Mouse (Mus musculus): ENCODE measurements at regions not wholly inside any gene's neighbourhood (a gene's known extent, or its start where the extent isn't known, plus 50 kb on each side); places are given as distances from the start of the nearest gene placed in this dataset.

GRCm38 (mm10) chr4:131188066-131188465 lies 243.9 kb downstream of the Matn1 start:
- no peak overlapping the region for H3K27ac ChIP-seq (ENCODE audit: insufficient read depth, low read length)
- no peaks in the 10 kb centered on the region for H3K36me3 ChIP-seq (ENCODE audit: control insufficient read depth, insufficient read depth, low read length, poor library complexity, severe bottlenecking)
- no peaks in the 10 kb centered on the region; the same call in 1 of the 2 replicates for H3K27me3 ChIP-seq (ENCODE audit: control insufficient read depth, insufficient read depth, low read length, poor library complexity, severe bottlenecking)
- TF ChIP-seq CTCF (IDR thresholded peaks at IDR 0.05; ENCODE audit: low read depth, low read length) (no peak), POLR2A (IDR thresholded peaks at IDR 0.05; ENCODE audit: insufficient read depth, low read length) (no peak)
- no peaks in the 10 kb centered on the region for H3K4me1 ChIP-seq (ENCODE audit: control insufficient read depth, insufficient read depth, low read length)
- H3K9ac ChIP-seq (ENCODE audit: low read depth, poor library complexity, severe bottlenecking): no peak overlapping the region
- H3K9me3 ChIP-seq (replicated peaks; ENCODE audit: control insufficient read depth, insufficient read depth, low read length, poor library complexity, severe bottlenecking): no peaks in the 10 kb centered on the region
- no peak overlapping the region for H3K4me3 ChIP-seq (ENCODE audit: low read depth, low read length)

- Histone ChIP-seq H3K9ac (ENCODE audit: low read depth, poor library complexity, severe bottlenecking) (no peak overlapping the region), H3K27ac (ENCODE audit: insufficient read depth, low read length) (no peak overlapping the region), H3K27me3 (ENCODE audit: control insufficient read depth, insufficient read depth, low read length, poor library complexity, severe bottlenecking) (no peaks in the 10 kb centered on the region), H3K4me3 (ENCODE audit: low read depth, low read length) (no peak overlapping the region), H3K4me1 (ENCODE audit: control insufficient read depth, insufficient read depth, low read length) (no peaks in the 10 kb centered on the region), H3K9me3 (replicated peaks; ENCODE audit: control insufficient read depth, insufficient read depth, low read length, poor library complexity, severe bottlenecking) (no peaks in the 10 kb centered on the region), H3K36me3 (ENCODE audit: control insufficient read depth, insufficient read depth, low read length, poor library complexity, severe bottlenecking) (no peaks in the 10 kb centered on the region)
- no peak for TF ChIP-seq POLR2A (IDR thresholded peaks at IDR 0.05; ENCODE audit: insufficient read depth, low read length)
- TF ChIP-seq CTCF (IDR thresholded peaks at IDR 0.05; ENCODE audit: low read depth, low read length): no peak
- TF ChIP-seq EP300 (IDR thresholded peaks at IDR 0.05; ENCODE audit: insufficient read depth, low read depth, low read length): no peak
Observed at GRCm38 (mm10) chr4:131191106-131191880, 247.1 kb downstream of the Matn1 start.

GRCm38 (mm10) chr4:131193900-131194419 lies 249.8 kb downstream of the Matn1 start:
- Histone ChIP-seq H3K27me3 (ENCODE audit: control insufficient read depth, insufficient read depth, low read length, poor library complexity, severe bottlenecking) (no peaks in the 10 kb centered on the region), H3K9me3 (replicated peaks; ENCODE audit: control insufficient read depth, insufficient read depth, low read length, poor library complexity, severe bottlenecking) (no peaks in the 10 kb centered on the region), H3K9ac (ENCODE audit: low read depth, poor library complexity, severe bottlenecking) (no peak overlapping the region), H3K4me1 (ENCODE audit: control insufficient read depth, insufficient read depth, low read length) (no peaks in the 10 kb centered on the region), H3K36me3 (ENCODE audit: control insufficient read depth, insufficient read depth, low read length, poor library complexity, severe bottlenecking) (no peaks in the 10 kb centered on the region), H3K4me3 (ENCODE audit: low read depth, low read length) (no peak overlapping the region), H3K27ac (ENCODE audit: insufficient read depth, low read length) (no peak overlapping the region)
- TF ChIP-seq EP300 (IDR thresholded peaks at IDR 0.05; ENCODE audit: insufficient read depth, low read depth, low read length): no peak
- TF ChIP-seq CTCF (IDR thresholded peaks at IDR 0.05; ENCODE audit: low read depth, low read length): no peak
- TF ChIP-seq POLR2A (IDR thresholded peaks at IDR 0.05; ENCODE audit: insufficient read depth, low read length): no peak

GRCm38 (mm10) chr4:131196147-131196546 lies 252.0 kb downstream of the Matn1 start:
- no peaks in the 10 kb centered on the region for H3K27me3 ChIP-seq (ENCODE audit: control insufficient read depth, insufficient read depth, low read length, poor library complexity, severe bottlenecking)
- H3K27ac ChIP-seq (ENCODE audit: insufficient read depth, low read length): no peak overlapping the region
- H3K36me3 ChIP-seq (ENCODE audit: control insufficient read depth, insufficient read depth, low read length, poor library complexity, severe bottlenecking): no peaks in the 10 kb centered on the region
- no peak overlapping the region for H3K9ac ChIP-seq (ENCODE audit: low read depth, poor library complexity, severe bottlenecking)
- no peaks in the 10 kb centered on the region for H3K9me3 ChIP-seq (replicated peaks; ENCODE audit: control insufficient read depth, insufficient read depth, low read length, poor library complexity, severe bottlenecking)
- H3K4me3 ChIP-seq (ENCODE audit: low read depth, low read length): no peak overlapping the region
- H3K4me1 ChIP-seq (ENCODE audit: control insufficient read depth, insufficient read depth, low read length): no peaks in the 10 kb centered on the region
- TF ChIP-seq EP300 (IDR thresholded peaks at IDR 0.05; ENCODE audit: insufficient read depth, low read depth, low read length) (no peak), CTCF (IDR thresholded peaks at IDR 0.05; ENCODE audit: low read depth, low read length) (no peak), POLR2A (IDR thresholded peaks at IDR 0.05; ENCODE audit: insufficient read depth, low read length) (no peak)

- Histone ChIP-seq H3K9me3 (replicated peaks; ENCODE audit: control insufficient read depth, insufficient read depth, low read length, poor library complexity, severe bottlenecking) (no peaks in the 10 kb centered on the region), H3K4me1 (ENCODE audit: control insufficient read depth, insufficient read depth, low read length) (no peaks in the 10 kb centered on the region), H3K36me3 (ENCODE audit: control insufficient read depth, insufficient read depth, low read length, poor library complexity, severe bottlenecking) (no peaks in the 10 kb centered on the region), H3K27ac (ENCODE audit: insufficient read depth, low read length) (no peak overlapping the region), H3K9ac (ENCODE audit: low read depth, poor library complexity, severe bottlenecking) (no peak overlapping the region), H3K4me3 (ENCODE audit: low read depth, low read length) (no peak overlapping the region), H3K27me3 (ENCODE audit: control insufficient read depth, insufficient read depth, low read length, poor library complexity, severe bottlenecking) (no peaks in the 10 kb centered on the region)
- TF ChIP-seq POLR2A (IDR thresholded peaks at IDR 0.05; ENCODE audit: insufficient read depth, low read length) (no peak), CTCF (IDR thresholded peaks at IDR 0.05; ENCODE audit: low read depth, low read length) (no peak), EP300 (IDR thresholded peaks at IDR 0.05; ENCODE audit: insufficient read depth, low read depth, low read length) (no peak)
Observed at GRCm38 (mm10) chr4:131203721-131204120, 259.5 kb downstream of the Matn1 start.

- Histone ChIP-seq H3K36me3 (ENCODE audit: control insufficient read depth, insufficient read depth, low read length, poor library complexity, severe bottlenecking) (no peaks in the 10 kb centered on the region), H3K4me1 (ENCODE audit: control insufficient read depth, insufficient read depth, low read length) (no peaks in the 10 kb centered on the region), H3K27me3 (ENCODE audit: control insufficient read depth, insufficient read depth, low read length, poor library complexity, severe bottlenecking) (no peaks in the 10 kb centered on the region), H3K9me3 (replicated peaks; ENCODE audit: control insufficient read depth, insufficient read depth, low read length, poor library complexity, severe bottlenecking) (no peaks in the 10 kb centered on the region), H3K9ac (ENCODE audit: low read depth, poor library complexity, severe bottlenecking) (no peak overlapping the region), H3K4me3 (ENCODE audit: low read depth, low read length) (no peak overlapping the region), H3K27ac (ENCODE audit: insufficient read depth, low read length) (no peak overlapping the region)
- no peak for TF ChIP-seq CTCF (IDR thresholded peaks at IDR 0.05; ENCODE audit: low read depth, low read length)
- TF ChIP-seq EP300 (IDR thresholded peaks at IDR 0.05; ENCODE audit: insufficient read depth, low read depth, low read length): no peak
- TF ChIP-seq POLR2A (IDR thresholded peaks at IDR 0.05; ENCODE audit: insufficient read depth, low read length): no peak
Observed at GRCm38 (mm10) chr4:131204722-131205121, 260.5 kb downstream of the Matn1 start.

All from ES-Bruce4 (cell line).